Mouse (Mus musculus): ENCODE data around the gene Pim3. TPM values are rescaled to one million over a fixed set of nuclear protein-coding genes. Genes with fewer than 3 reads are reported as not detected.

Pim3 gene
- polyA plus RNA-seq, 1 experiment from 2014 or later, result 48.6 TPM

GRCm38 (mm10) chr15:88819906-88820303 lies 42.1 kb upstream of the Pim3 start:
- Histone ChIP-seq H3K4me1 (ENCODE audit: insufficient read depth) (0 out of 2 replicates have a peak, but pooled peaks cover 8% of the 10 kb centered on the region), H3K4me2 (peak overlapping the region; percentile 92), H3K27me3 (ENCODE audit: insufficient read depth, low read length) (no peaks in the 10 kb centered on the region), H3K9ac (peak overlapping the region; percentile 85), H3K27ac (ENCODE audit: low read depth) (no peak overlapping the region), H3K36me3 (ENCODE audit: insufficient read depth) (peaks cover 49% of the 10 kb centered on the region), H3K4me3 (ENCODE audit: low read depth, low read length) (peak overlapping the region; percentile 82), H3K9me3 (ENCODE audit: low read depth, low read length) (no peaks in the 10 kb centered on the region)
- WGBS, result 1% methylated on average over 23 of the region's 23 CpGs
- no peak for TF ChIP-seq CTCF (IDR thresholded peaks at IDR 0.05; ENCODE audit: low read depth)
- no peak for DNase-seq
- no peak for ATAC-seq (ENCODE audit: insufficient read depth)

DNA sequence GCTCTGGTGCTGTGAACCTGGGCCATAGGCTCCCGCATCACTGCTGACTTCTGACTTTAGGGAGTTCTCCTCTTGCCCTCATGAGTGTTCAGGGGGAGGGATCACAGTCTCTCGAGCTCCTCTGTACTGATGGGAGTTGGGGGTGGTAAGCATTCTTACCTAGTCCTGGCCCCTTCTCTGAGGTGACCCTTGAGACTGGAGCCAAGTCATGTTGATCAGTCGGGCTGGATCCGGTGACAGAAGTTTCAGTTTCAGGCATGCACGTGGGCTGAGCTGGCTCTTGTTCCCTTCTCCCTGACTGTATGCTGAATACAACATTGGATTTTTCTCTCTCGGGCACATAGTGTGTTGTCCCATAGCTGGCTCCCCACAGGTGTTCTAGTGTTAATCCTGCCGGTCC lies 40.6 kb upstream of the Pim3 start:
- Histone ChIP-seq H3K4me3 (ENCODE audit: low read depth, low read length) (no peak overlapping the region), H3K27ac (ENCODE audit: low read depth) (no peak overlapping the region), H3K4me2 (no peak overlapping the region), H3K4me1 (ENCODE audit: insufficient read depth) (0 out of 2 replicates have a peak, but pooled peaks cover 8% of the 10 kb centered on the region), H3K9me3 (ENCODE audit: low read depth, low read length) (no peaks in the 10 kb centered on the region), H3K36me3 (ENCODE audit: insufficient read depth) (peaks cover 50% of the 10 kb centered on the region), H3K9ac (no peak overlapping the region), H3K27me3 (ENCODE audit: insufficient read depth, low read length) (no peaks in the 10 kb centered on the region)
- no peak for DNase-seq
- ATAC-seq (ENCODE audit: insufficient read depth), result no peak
- 83% methylated on average over 7 of the region's 7 CpGs for WGBS
- TF ChIP-seq CTCF (IDR thresholded peaks at IDR 0.05; ENCODE audit: low read depth), result no peak

DNA sequence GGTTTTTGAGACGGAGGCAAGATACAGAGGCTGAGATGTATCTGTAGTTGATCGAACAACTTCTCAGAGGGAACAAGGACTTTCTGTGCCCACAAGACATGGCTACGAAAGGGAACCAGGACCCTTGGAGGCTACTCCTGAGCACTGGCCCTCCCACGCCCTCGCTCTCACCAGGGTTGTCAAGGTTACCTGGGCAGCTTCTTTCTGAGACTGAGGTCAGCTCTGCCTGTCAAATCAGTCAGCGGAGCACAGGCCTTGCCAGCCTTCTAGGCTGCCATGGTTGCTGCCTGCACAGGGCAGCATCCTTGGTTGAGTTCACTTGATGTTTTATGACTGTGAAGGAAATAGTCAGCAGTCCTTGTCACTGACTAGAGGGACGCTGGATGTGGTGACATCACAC lies 39.5 kb upstream of the Pim3 start:
- Histone ChIP-seq H3K36me3 (ENCODE audit: insufficient read depth) (peaks cover 53% of the 10 kb centered on the region), H3K27ac (ENCODE audit: low read depth) (no peak overlapping the region), H3K9me3 (ENCODE audit: low read depth, low read length) (no peaks in the 10 kb centered on the region), H3K4me2 (no peak overlapping the region), H3K4me1 (ENCODE audit: insufficient read depth) (0 out of 2 replicates have a peak, but pooled peaks cover 8% of the 10 kb centered on the region), H3K27me3 (ENCODE audit: insufficient read depth, low read length) (no peaks in the 10 kb centered on the region), H3K4me3 (ENCODE audit: low read depth, low read length) (no peak overlapping the region), H3K9ac (no peak overlapping the region)
- TF ChIP-seq CTCF (IDR thresholded peaks at IDR 0.05; ENCODE audit: low read depth), result no peak
- ATAC-seq (ENCODE audit: insufficient read depth), result no peak
- no peak for DNase-seq
- WGBS, result 92% methylated on average over 7 of the region's 7 CpGs

DNA sequence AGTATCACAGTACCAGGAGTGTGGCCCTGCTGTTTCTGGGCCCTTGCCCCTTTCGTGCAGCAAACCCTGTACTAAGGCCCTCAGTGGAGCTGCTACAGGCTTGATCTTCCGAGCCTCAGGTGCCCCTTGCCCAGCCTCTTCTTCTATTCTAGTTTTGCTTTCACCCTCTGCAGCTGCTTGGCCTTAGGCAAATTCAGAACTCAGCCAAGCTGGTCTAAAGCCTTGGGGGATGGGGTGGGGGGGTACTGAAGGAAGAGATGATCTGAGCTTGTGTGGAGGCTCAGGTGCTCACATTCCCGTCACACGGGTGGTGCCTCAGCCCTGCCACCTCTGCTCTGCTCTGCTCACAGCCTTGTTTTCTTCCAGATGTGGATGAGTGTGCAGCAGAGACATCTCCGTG lies 38.6 kb upstream of the Pim3 start:
- H3K9me3 ChIP-seq (ENCODE audit: low read depth, low read length), result no peaks in the 10 kb centered on the region
- H3K27me3 ChIP-seq (ENCODE audit: insufficient read depth, low read length), result no peaks in the 10 kb centered on the region
- H3K4me1 ChIP-seq (ENCODE audit: insufficient read depth), result 0 out of 2 replicates have a peak, but pooled peaks cover 6% of the 10 kb centered on the region
- ATAC-seq (ENCODE audit: insufficient read depth), result no peak
- no peak for TF ChIP-seq CTCF (IDR thresholded peaks at IDR 0.05; ENCODE audit: low read depth)
- DNase-seq, result no peak
- no peak overlapping the region for H3K9ac ChIP-seq
- peaks cover 56% of the 10 kb centered on the region for H3K36me3 ChIP-seq (ENCODE audit: insufficient read depth)
- no peak overlapping the region for H3K27ac ChIP-seq (ENCODE audit: low read depth)
- H3K4me2 ChIP-seq, result no peak overlapping the region
- 90% methylated on average over 5 of the region's 5 CpGs for WGBS
- no peak overlapping the region for H3K4me3 ChIP-seq (ENCODE audit: low read depth, low read length)

DNA sequence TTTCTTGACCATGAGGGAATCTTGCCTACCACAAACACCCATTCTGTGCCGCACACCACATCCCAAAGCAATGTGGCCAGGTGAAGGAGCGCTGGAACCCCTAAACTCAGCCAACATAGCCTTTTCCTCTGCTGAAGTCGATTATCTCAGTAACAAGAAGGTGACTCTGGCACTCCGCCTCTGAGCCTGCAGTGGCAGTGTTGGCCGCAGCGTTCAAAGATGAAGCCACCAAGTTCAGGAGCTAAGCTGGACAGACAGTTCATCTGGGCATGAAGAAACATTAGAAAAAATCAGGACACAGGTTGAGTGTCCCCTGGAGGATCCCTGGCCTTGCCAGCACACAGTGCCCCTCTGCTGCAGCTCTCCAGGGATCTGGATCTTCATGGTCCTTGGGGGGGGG lies 34.5 kb upstream of the Pim3 start:
- Histone ChIP-seq H3K4me3 (ENCODE audit: low read depth, low read length) (no peak overlapping the region), H3K27ac (ENCODE audit: low read depth) (no peak overlapping the region), H3K4me2 (no peak overlapping the region), H3K4me1 (ENCODE audit: insufficient read depth) (no peaks in the 10 kb centered on the region), H3K27me3 (ENCODE audit: insufficient read depth, low read length) (no peaks in the 10 kb centered on the region), H3K9me3 (ENCODE audit: low read depth, low read length) (no peaks in the 10 kb centered on the region), H3K36me3 (ENCODE audit: insufficient read depth) (peaks cover 44% of the 10 kb centered on the region), H3K9ac (no peak overlapping the region)
- no peak for TF ChIP-seq CTCF (IDR thresholded peaks at IDR 0.05; ENCODE audit: low read depth)
- DNase-seq, result no peak
- ATAC-seq (ENCODE audit: insufficient read depth), result no peak
- WGBS, result 86% methylated on average over 6 of the region's 6 CpGs

- ATAC-seq (ENCODE audit: insufficient read depth) (peak; percentile 59; the same call in 1 of the 2 replicates), DNase-seq (peak; percentile 75)
- Histone ChIP-seq H3K27me3 (ENCODE audit: insufficient read depth, low read length) (no peaks in the 10 kb centered on the region), H3K4me1 (ENCODE audit: insufficient read depth) (no peaks in the 10 kb centered on the region), H3K4me3 (ENCODE audit: low read depth, low read length) (no peak overlapping the region), H3K9me3 (ENCODE audit: low read depth, low read length) (no peaks in the 10 kb centered on the region), H3K27ac (ENCODE audit: low read depth) (no peak overlapping the region), H3K4me2 (no peak overlapping the region), H3K9ac (no peak overlapping the region), H3K36me3 (ENCODE audit: insufficient read depth) (peaks cover 36% of the 10 kb centered on the region)
- TF ChIP-seq CTCF (IDR thresholded peaks at IDR 0.05; ENCODE audit: low read depth), result peak; percentile 65
- WGBS, result 20% methylated on average over 9 of the region's 9 CpGs
Measured at GRCm38 (mm10) chr15:88827991-88828799, 33.8 kb upstream of the Pim3 start.

- peak; percentile 95 for DNase-seq
- H3K9ac ChIP-seq, result no peak overlapping the region
- H3K4me2 ChIP-seq, result no peak overlapping the region
- H3K27ac ChIP-seq (ENCODE audit: low read depth), result no peak overlapping the region
- peak; percentile 92 for ATAC-seq (ENCODE audit: insufficient read depth)
- no peaks in the 10 kb centered on the region for H3K27me3 ChIP-seq (ENCODE audit: insufficient read depth, low read length)
- H3K4me1 ChIP-seq (ENCODE audit: insufficient read depth), result no peaks in the 10 kb centered on the region
- WGBS, result 56% methylated on average over 17 of the region's 17 CpGs
- H3K4me3 ChIP-seq (ENCODE audit: low read depth, low read length), result no peak overlapping the region
- peaks cover 28% of the 10 kb centered on the region for H3K36me3 ChIP-seq (ENCODE audit: insufficient read depth)
- H3K9me3 ChIP-seq (ENCODE audit: low read depth, low read length), result no peaks in the 10 kb centered on the region
- peak; percentile 94 for TF ChIP-seq CTCF (IDR thresholded peaks at IDR 0.05; ENCODE audit: low read depth)
Measured at GRCm38 (mm10) chr15:88828800-88829705, 32.9 kb upstream of the Pim3 start.
